Mouse (Mus musculus) embryonic facial prominence, embryonic 10.5 days (tissue): ENCODE results near the gene Pla2g4a. TPM values are rescaled to one million over a fixed set of nuclear protein-coding genes. Genes with fewer than 3 reads are reported as not detected.

Experiments
- DNase-seq: peaks from one replicate; pipeline ENCODE4 v3.0.0-alpha.2; 2017; ENCODE audit warnings: low spot score
- H3K27ac ChIP-seq: fragments of 300-500 bp; sonication (generic); replicated peaks from 2 replicates; pipeline ENCODE4 v1.5.1; 2016; ENCODE audit warnings: mild to moderate bottlenecking
- H3K27me3 ChIP-seq: fragments of 300-500 bp; sonication (generic); replicated peaks from 2 replicates; pipeline ENCODE4 v1.6.1; 2016; ENCODE audit warnings: low read depth, mild to moderate bottlenecking; ENCODE audit not compliant: poor library complexity, severe bottlenecking
- H3K36me3 ChIP-seq: fragments of 300-500 bp; sonication (generic); replicated peaks from 2 replicates; pipeline ENCODE4 v1.6.1; 2016; ENCODE audit warnings: mild to moderate bottlenecking, moderate library complexity
- H3K4me1 ChIP-seq: fragments of 300-500 bp; sonication (generic); 2 replicates; pipeline ENCODE4 v1.6.1; 2016
- H3K4me3 ChIP-seq: fragments of 300-500 bp; sonication (generic); 2 replicates; pipeline ENCODE4 v1.5.1; 2016; ENCODE audit warnings: mild to moderate bottlenecking, moderate library complexity
- H3K9me3 ChIP-seq: fragments of 300-500 bp; sonication (generic); 2 replicates; pipeline ENCODE4 v1.6.1; 2016; ENCODE audit warnings: mild to moderate bottlenecking
- WGBS: fragments of 180-500 bp; shearing (Covaris S2); methylation state at CpG from one replicate; pipeline ENCODE4 v1.1.7; 2016; 5-methylcytosine and 5-hydroxymethylcytosine counted together
- polyA plus RNA-seq: library from polyadenylated mRNA; unstranded; fragments of >200 nt; fragmentation: Nextera tagmentation; extraction: Ambion mirVana; gene quantifications from 2 replicates; pipeline ENCODE4 v1.2.1, GENCODE M21; 2016

The Pla2g4a gene
- polyA plus RNA-seq: 14.3 and 16.0 TPM in 2 replicates

- H3K4me3 ChIP-seq: peak within 1 kb of the TSS; percentile 56
- no peaks in the 10 kb centered on the region for H3K36me3 ChIP-seq
- H3K4me1 ChIP-seq: peaks cover 14% of the 10 kb centered on the region
- WGBS: 21% methylated on average over 15 of the region's 15 CpGs
- no peaks in the 10 kb centered on the region for H3K9me3 ChIP-seq
- DNase-seq: peak; percentile 26
- peak within 1 kb of the TSS; percentile 83 for H3K27ac ChIP-seq
- no peaks in the 10 kb centered on the region for H3K27me3 ChIP-seq
These were observed at the start of gene Pla2g4a for GRCm38 (mm10) chr1:149960734-149961424. Gene Pla2g4a, minus strand, starts transcription at chr1:149961290.

- no peak for DNase-seq
- no peak overlapping the region for H3K4me3 ChIP-seq
- H3K27ac ChIP-seq: no peak overlapping the region
- no peaks in the 10 kb centered on the region for H3K9me3 ChIP-seq
- no peaks in the 10 kb centered on the region for H3K27me3 ChIP-seq
- no peaks in the 10 kb centered on the region for H3K4me1 ChIP-seq
- 48% methylated on average over 4 of the region's 4 CpGs for WGBS
- no peaks in the 10 kb centered on the region for H3K36me3 ChIP-seq
These were observed 49.5 kb upstream of the Pla2g4a start for GRCm38 (mm10) chr1:150010629-150010979.

- Histone ChIP-seq H3K36me3 (no peaks in the 10 kb centered on the region), H3K27me3 (no peaks in the 10 kb centered on the region), H3K4me1 (no peaks in the 10 kb centered on the region), H3K4me3 (no peak overlapping the region), H3K9me3 (no peaks in the 10 kb centered on the region), H3K27ac (no peak overlapping the region)
- no peak for DNase-seq
- 71% methylated on average over 18 of the region's 18 CpGs for WGBS
These were observed 49.0 kb upstream of the Pla2g4a start for GRCm38 (mm10) chr1:150009968-150010628.

GRCm38 (mm10) chr1:150009134-150009533 lies 48.0 kb upstream of the Pla2g4a start:
- Histone ChIP-seq H3K4me3 (no peak overlapping the region), H3K27me3 (no peaks in the 10 kb centered on the region), H3K4me1 (no peaks in the 10 kb centered on the region), H3K9me3 (no peaks in the 10 kb centered on the region), H3K36me3 (no peaks in the 10 kb centered on the region), H3K27ac (no peak overlapping the region)
- 90% methylated on average over 9 of the region's 9 CpGs for WGBS
- DNase-seq: no peak

- Histone ChIP-seq H3K4me3 (no peak overlapping the region), H3K27ac (no peak overlapping the region), H3K4me1 (no peaks in the 10 kb centered on the region), H3K27me3 (no peaks in the 10 kb centered on the region), H3K9me3 (no peaks in the 10 kb centered on the region), H3K36me3 (no peaks in the 10 kb centered on the region)
- no peak for DNase-seq
- WGBS: 87% methylated on average over 1 of the region's 1 CpGs
These were observed 14.5 kb upstream of the Pla2g4a start for GRCm38 (mm10) chr1:149975626-149976025.

- 64% methylated on average over 1 of the region's 1 CpGs for WGBS
These were observed 4.7 kb upstream of the Pla2g4a start for GRCm38 (mm10) chr1:149965826-149966225.

GRCm38 (mm10) chr1:149961425-149962303 lies 574 bp upstream of the Pla2g4a start:
- Histone ChIP-seq H3K36me3 (no peaks in the 10 kb centered on the region), H3K4me1 (peaks cover 15% of the 10 kb centered on the region), H3K4me3 (peak overlapping the region; percentile 56), H3K27me3 (no peaks in the 10 kb centered on the region), H3K9me3 (no peaks in the 10 kb centered on the region), H3K27ac (0 out of 2 replicates have a peak overlapping the region, but pooled peaks have one; percentile 83)
- 72% methylated on average over 9 of the region's 9 CpGs for WGBS
- DNase-seq: no peak

More at GRCm38 (mm10) chr1:149965826-149966225, 4.7 kb upstream of the Pla2g4a start:
- H3K27ac ChIP-seq: no peak overlapping the region
- H3K4me1 ChIP-seq: peaks cover 15% of the 10 kb centered on the region
- no peak overlapping the region for H3K4me3 ChIP-seq
- H3K27me3 ChIP-seq: no peaks in the 10 kb centered on the region
- DNase-seq: no peak
- no peaks in the 10 kb centered on the region for H3K36me3 ChIP-seq
- H3K9me3 ChIP-seq: no peaks in the 10 kb centered on the region

- Histone ChIP-seq H3K4me1 (peaks cover 8% of the 10 kb centered on the region; the same call in 1 of the 2 replicates), H3K4me3 (peak overlapping the region; percentile 56)
- 96% methylated on average over 4 of the region's 4 CpGs for WGBS
These were observed 839 bp downstream of the Pla2g4a start for GRCm38 (mm10) chr1:149960251-149960650.

GRCm38 (mm10) chr1:149959069-149959468 lies 2.0 kb downstream of the Pla2g4a start:
- no peaks in the 10 kb centered on the region for H3K9me3 ChIP-seq
- no peak overlapping the region for H3K27ac ChIP-seq
- H3K4me1 ChIP-seq: peaks cover 2% of the 10 kb centered on the region; the same call in 1 of the 2 replicates
- H3K4me3 ChIP-seq: no peak overlapping the region
- 77% methylated on average over 1 of the region's 1 CpGs for WGBS
- no peaks in the 10 kb centered on the region for H3K36me3 ChIP-seq
- DNase-seq: no peak
- H3K27me3 ChIP-seq: no peaks in the 10 kb centered on the region

More at GRCm38 (mm10) chr1:149960251-149960650, 839 bp downstream of the Pla2g4a start:
- no peak for DNase-seq
- no peaks in the 10 kb centered on the region for H3K9me3 ChIP-seq
- no peak overlapping the region for H3K27ac ChIP-seq
- H3K36me3 ChIP-seq: no peaks in the 10 kb centered on the region
- H3K27me3 ChIP-seq: no peaks in the 10 kb centered on the region

- H3K4me1 ChIP-seq: no peaks in the 10 kb centered on the region
- H3K27me3 ChIP-seq: no peaks in the 10 kb centered on the region
- no peak for DNase-seq
- no peak overlapping the region for H3K27ac ChIP-seq
- no peaks in the 10 kb centered on the region for H3K36me3 ChIP-seq
- no peak overlapping the region for H3K4me3 ChIP-seq
- WGBS: 88% methylated on average over 4 of the region's 4 CpGs
- no peaks in the 10 kb centered on the region for H3K9me3 ChIP-seq
These were observed 5.6 kb downstream of the Pla2g4a start for GRCm38 (mm10) chr1:149955482-149955881.

- Histone ChIP-seq H3K36me3 (no peaks in the 10 kb centered on the region), H3K27me3 (no peaks in the 10 kb centered on the region), H3K9me3 (no peaks in the 10 kb centered on the region), H3K27ac (no peak overlapping the region), H3K4me1 (no peaks in the 10 kb centered on the region), H3K4me3 (no peak overlapping the region)
- DNase-seq: no peak
- WGBS: 91% methylated on average over 6 of the region's 6 CpGs
These were observed 7.1 kb downstream of the Pla2g4a start for GRCm38 (mm10) chr1:149954026-149954425.

- Histone ChIP-seq H3K9me3 (no peaks in the 10 kb centered on the region), H3K27ac (no peak overlapping the region), H3K4me3 (no peak overlapping the region), H3K27me3 (no peaks in the 10 kb centered on the region), H3K4me1 (0 out of 2 replicates have a peak, but pooled peaks cover 2% of the 10 kb centered on the region), H3K36me3 (no peaks in the 10 kb centered on the region)
- no peak for DNase-seq
These were observed 9.0 kb downstream of the Pla2g4a start for GRCm38 (mm10) chr1:149952050-149952449.
